Mouse (Mus musculus) brain, adult 2 months (tissue): ENCODE results near the gene Zc3h15.

ENCODE experiments used
- DNase-seq: peaks from one replicate; pipeline ENCODE4 v3.0.0; 2011; ENCODE audit warnings: low read depth, low spot score

Gene Zc3h15

GRCm38 (mm10) chr2:83713946-83714345, 69.7 kb downstream of the Zc3h15 start:
- no peak for DNase-seq
